Mouse (Mus musculus) stomach, postnatal 0 days (tissue): Measurements from ENCODE around the gene Phldb3.

ENCODE experiments used
- CTCF ChIP-seq: IDR thresholded peaks from 2 replicates; pipeline ENCODE4 v1.5.1; 2016; ENCODE audit warnings: antibody characterized with exemption, low read depth, mild to moderate bottlenecking, moderate library complexity
- EP300 ChIP-seq: optimal IDR thresholded peaks from 2 replicates; pipeline ENCODE3; 2016; ENCODE audit warnings: antibody characterized with exemption

- TF ChIP-seq CTCF (no peak), EP300 (no peak)
Measured at GRCm38 (mm10) chr7:24661118-24661904, 50.7 kb downstream of the Phldb3 start.
